Mouse (Mus musculus) MEL (cell line): Measurements from ENCODE around the gene Nicn1. TPM values are rescaled to one million over a fixed set of nuclear protein-coding genes. Genes with fewer than 3 reads are reported as not detected.

Experiments used
- DNase-seq: peaks from one replicate; pipeline ENCODE4 v3.0.0; 2011; ENCODE audit warnings: low read depth, low spot score
- H3K27ac ChIP-seq: 2 replicates; pipeline ENCODE4 v1.5.1; 2012; ENCODE audit warnings: low read depth, mild to moderate bottlenecking, control low read depth, low read length, moderate library complexity; ENCODE audit not compliant: control insufficient read depth
- H3K27me3 ChIP-seq, 2 experiments: fragments of 150-350 bp in 1 of 2; sonication (generic) in 1 of 2; 2 replicates each; pipeline ENCODE4 v1.6.1; 2012; ENCODE audit warnings: low read length in 2 of 2, mild to moderate bottlenecking in 2 of 2, improper control_type of control experiment in 1 of 2, moderate library complexity in 1 of 2; ENCODE audit not compliant: insufficient read depth in 2 of 2, control insufficient read depth in 1 of 2
- H3K36me3 ChIP-seq, 2 experiments: 2 replicates each; pipeline ENCODE4 v1.6.1; 2012 to 2014; ENCODE audit warnings: low read length in 2 of 2, improper control_type of control experiment in 1 of 2, inconsistent platforms in 1 of 2, mild to moderate bottlenecking in 1 of 2; ENCODE audit not compliant: insufficient read depth in 2 of 2, control insufficient read depth in 1 of 2
- H3K4me1 ChIP-seq, 2 experiments: fragments of 150-350 bp in 1 of 2; sonication (generic) in 1 of 2; 2 replicates each; pipeline ENCODE4 v1.6.1; 2012; ENCODE audit warnings: low read length in 2 of 2, improper control_type of control experiment in 1 of 2, mild to moderate bottlenecking in 1 of 2; ENCODE audit not compliant: insufficient read depth in 2 of 2, control insufficient read depth in 1 of 2
- H3K4me3 ChIP-seq, 2 experiments: fragments of 150-350 bp in 1 of 2; sonication (generic) in 1 of 2; 2 replicates each; pipeline ENCODE4 v1.5.1; 2012; ENCODE audit warnings: low read depth in 2 of 2, low read length in 2 of 2, mild to moderate bottlenecking in 2 of 2, moderate library complexity in 2 of 2, control low read depth in 1 of 2, improper control_type of control experiment in 1 of 2; ENCODE audit not compliant: control insufficient read depth in 1 of 2, insufficient read depth in 1 of 2
- H3K79me2 ChIP-seq: 2 replicates; pipeline ENCODE4 v1.6.1; 2012; ENCODE audit warnings: mild to moderate bottlenecking, low read length, moderate library complexity; ENCODE audit not compliant: control insufficient read depth, poor library complexity, insufficient read depth
- H3K9ac ChIP-seq: 2 replicates; pipeline ENCODE4 v1.6.1; 2012; ENCODE audit warnings: low read depth, mild to moderate bottlenecking, control low read depth, low read length, moderate library complexity; ENCODE audit not compliant: control insufficient read depth, poor library complexity, severe bottlenecking
- H3K9me3 ChIP-seq: fragments of 150-350 bp; sonication (generic); replicated peaks from 2 replicates; pipeline ENCODE4 v1.6.1; 2012; ENCODE audit warnings: mild to moderate bottlenecking, low read length, improper control_type of control experiment, moderate library complexity; ENCODE audit not compliant: insufficient read depth
- BHLHE40 ChIP-seq: IDR thresholded peaks from 2 replicates; pipeline ENCODE4 v1.6.1; 2012; ENCODE audit warnings: low read depth, mild to moderate bottlenecking, inconsistent platforms, low read length, improper control_type of control experiment, borderline replicate concordance
- CHD1 ChIP-seq: IDR thresholded peaks from 2 replicates; pipeline ENCODE4 v1.6.1; 2012; ENCODE audit warnings: low read depth, mild to moderate bottlenecking, inconsistent platforms, low read length, improper control_type of control experiment
- CHD2 ChIP-seq: IDR thresholded peaks from 2 replicates; pipeline ENCODE4 v1.6.1; 2011; ENCODE audit warnings: low read length, improper control_type of control experiment
- CTCF ChIP-seq, 3 experiments: IDR thresholded peaks in 2 of 3; conservative IDR thresholded peaks in 1 of 3; 2 replicates each; pipeline ENCODE4 v1.5.1; 2011 to 2012; ENCODE audit warnings: low read length in 3 of 3, low read depth in 2 of 3, mild to moderate bottlenecking in 2 of 3, improper control_type of control experiment in 1 of 3, inconsistent platforms in 1 of 3, mixed read lengths in 1 of 3, moderate library complexity in 1 of 3; ENCODE audit not compliant: control insufficient read depth in 1 of 3, insufficient read depth in 1 of 3, poor library complexity in 1 of 3, severe bottlenecking in 1 of 3
- E2F4 ChIP-seq: IDR thresholded peaks from 2 replicates; pipeline ENCODE4 v1.6.1; 2011; ENCODE audit warnings: low read depth, low read length, improper control_type of control experiment, borderline replicate concordance
- ELF1 ChIP-seq: IDR thresholded peaks from 2 replicates; pipeline ENCODE4 v1.6.1; 2014; ENCODE audit warnings: low read depth, mild to moderate bottlenecking, inconsistent platforms, low read length, improper control_type of control experiment, moderate library complexity
- EP300 ChIP-seq, 2 experiments: IDR thresholded peaks; 2 replicates each; pipeline ENCODE4 v1.6.1; 2011; ENCODE audit warnings: improper control_type of control experiment in 2 of 2, low read length in 2 of 2, low read depth in 1 of 2, mild to moderate bottlenecking in 1 of 2
- GATA1 ChIP-seq: IDR thresholded peaks from 2 replicates; pipeline ENCODE4 v1.6.1; 2011; ENCODE audit warnings: low read depth, low read length, improper control_type of control experiment
- JUND ChIP-seq: IDR thresholded peaks from 2 replicates; pipeline ENCODE4 v1.6.1; 2011; ENCODE audit warnings: low read depth, mild to moderate bottlenecking, improper control_type of control experiment, low read length
- KAT2A ChIP-seq: conservative IDR thresholded peaks from 2 replicates; pipeline ENCODE4 v1.6.1; 2012; ENCODE audit warnings: low read depth, low read length, improper control_type of control experiment, inconsistent platforms
- MAFK ChIP-seq: IDR thresholded peaks from 2 replicates; pipeline ENCODE4 v1.6.1; 2011; ENCODE audit warnings: low read depth, mild to moderate bottlenecking, low read length, improper control_type of control experiment, borderline replicate concordance
- MAX ChIP-seq: IDR thresholded peaks from 2 replicates; pipeline ENCODE4 v1.6.1; 2011; ENCODE audit warnings: low read length, improper control_type of control experiment
- MAZ ChIP-seq: IDR thresholded peaks from 2 replicates; pipeline ENCODE4 v1.6.1; 2012; ENCODE audit warnings: low read depth, mild to moderate bottlenecking, inconsistent platforms, low read length, improper control_type of control experiment
- MEF2A ChIP-seq: IDR thresholded peaks from 2 replicates; pipeline ENCODE4 v1.6.1; 2014; ENCODE audit warnings: low read depth, mild to moderate bottlenecking, inconsistent platforms, low read length, improper control_type of control experiment; ENCODE audit not compliant: poor library complexity, insufficient replicate concordance, severe bottlenecking; ENCODE audit errors: extremely low read depth
- MYB ChIP-seq: IDR thresholded peaks from 2 replicates; pipeline ENCODE4 v1.6.1; 2011; ENCODE audit warnings: mild to moderate bottlenecking, low read depth, low read length, improper control_type of control experiment
- MYC ChIP-seq: IDR thresholded peaks from 2 replicates; pipeline ENCODE4 v1.6.1; 2011; ENCODE audit warnings: low read depth, mild to moderate bottlenecking, low read length, improper control_type of control experiment, moderate library complexity
- NELFE ChIP-seq: IDR thresholded peaks from 2 replicates; pipeline ENCODE4 v1.6.1; 2011; ENCODE audit warnings: low read depth, low read length, improper control_type of control experiment
- POLR2A ChIP-seq, 2 experiments: IDR thresholded peaks; 2 replicates each; pipeline ENCODE4 v1.6.1; 2011 to 2012; ENCODE audit warnings: low read length in 2 of 2, mild to moderate bottlenecking in 2 of 2, control low read depth in 1 of 2, improper control_type of control experiment in 1 of 2, low read depth in 1 of 2, moderate library complexity in 1 of 2; ENCODE audit not compliant: control insufficient read depth in 1 of 2, insufficient read depth in 1 of 2, poor library complexity in 1 of 2
- POLR2AphosphoS2 ChIP-seq: IDR thresholded peaks from 2 replicates; pipeline ENCODE4 v1.6.1; 2011; ENCODE audit warnings: low read length, improper control_type of control experiment
- POLR2AphosphoS5 ChIP-seq: IDR thresholded peaks from 2 replicates; pipeline ENCODE4 v1.6.1; 2012; ENCODE audit warnings: low read depth, borderline replicate concordance, mild to moderate bottlenecking, inconsistent platforms, low read length, moderate library complexity, mixed read lengths
- RAD21 ChIP-seq: IDR thresholded peaks from 2 replicates; pipeline ENCODE4 v1.6.1; 2011; ENCODE audit warnings: mild to moderate bottlenecking, low read depth, low read length, improper control_type of control experiment
- RCOR1 ChIP-seq: IDR thresholded peaks from 2 replicates; pipeline ENCODE4 v1.6.1; 2012; ENCODE audit warnings: low read depth, mild to moderate bottlenecking, inconsistent platforms, low read length, improper control_type of control experiment
- SIN3A ChIP-seq: IDR thresholded peaks from 2 replicates; pipeline ENCODE4 v1.6.1; 2012; ENCODE audit warnings: low read length, improper control_type of control experiment, inconsistent platforms
- TAL1 ChIP-seq: IDR thresholded peaks from 2 replicates; pipeline ENCODE4 v1.6.1; 2012; ENCODE audit warnings: mild to moderate bottlenecking, inconsistent platforms, low read length, moderate library complexity, mixed read lengths
- TBP ChIP-seq: IDR thresholded peaks from 2 replicates; pipeline ENCODE4 v1.8.0; 2011; ENCODE audit warnings: low read depth, low read length, improper control_type of control experiment
- TCF12 ChIP-seq: IDR thresholded peaks from 2 replicates; pipeline ENCODE4 v1.6.1; 2014; ENCODE audit warnings: low read depth, mild to moderate bottlenecking, inconsistent platforms, low read length, improper control_type of control experiment, moderate library complexity
- UBTF ChIP-seq: IDR thresholded peaks from 2 replicates; pipeline ENCODE4 v1.6.1; 2012; ENCODE audit warnings: low read depth, mild to moderate bottlenecking, inconsistent platforms, low read length, improper control_type of control experiment, moderate library complexity, borderline replicate concordance; ENCODE audit not compliant: insufficient read depth
- USF2 ChIP-seq, 2 experiments: IDR thresholded peaks; 2 replicates each; pipeline ENCODE4 v1.6.1; 2011 to 2012; ENCODE audit warnings: improper control_type of control experiment in 2 of 2, low read length in 2 of 2, borderline replicate concordance in 1 of 2, inconsistent platforms in 1 of 2, low read depth in 1 of 2, mild to moderate bottlenecking in 1 of 2; ENCODE audit not compliant: insufficient read depth in 1 of 2
- ZC3H11A ChIP-seq: IDR thresholded peaks from 2 replicates; pipeline ENCODE4 v1.6.1; 2012; ENCODE audit warnings: low read depth, mild to moderate bottlenecking, inconsistent platforms, low read length, improper control_type of control experiment
- ZKSCAN1 ChIP-seq: IDR thresholded peaks from 2 replicates; pipeline ENCODE4 v1.6.1; 2012; ENCODE audit warnings: low read depth, mild to moderate bottlenecking, inconsistent platforms, low read length, improper control_type of control experiment, moderate library complexity
- ZMIZ1 ChIP-seq: IDR thresholded peaks from 2 replicates; pipeline ENCODE4 v1.6.1; 2012; ENCODE audit warnings: low read depth, mild to moderate bottlenecking, inconsistent platforms, low read length, improper control_type of control experiment, moderate library complexity
- ZNF384 ChIP-seq: IDR thresholded peaks from 2 replicates; pipeline ENCODE4 v1.6.1; 2012; ENCODE audit warnings: low read depth, mild to moderate bottlenecking, inconsistent platforms, low read length, improper control_type of control experiment
- polyA plus RNA-seq, 2 experiments: library from polyadenylated mRNA; stranded (reverse) in 1 of 2; unstranded in 1 of 2; fragments of >175 nt in 1 of 2; fragments of >200 nt in 1 of 2; gene quantifications; 2 replicates each; pipeline versions ENCODE4 v1.2.1 to v1.2.4; 2012; ENCODE audit warnings: low replicate concordance in 2 of 2, low read depth in 1 of 2; ENCODE audit not compliant: insufficient read length in 2 of 2, insufficient read depth in 1 of 2, missing spikeins in 1 of 2
- total RNA-seq: library from RNA; depleted of rRNA; stranded (reverse); fragments of 300-350 nt; gene quantifications from 2 replicates; pipeline ENCODE4 v1.2.3, GENCODE M21; 2012

The Nicn1 gene
- total and polyA plus RNA-seq, 3 experiments, result 1.6 to 4.7 TPM; not detected in 1

DNA sequence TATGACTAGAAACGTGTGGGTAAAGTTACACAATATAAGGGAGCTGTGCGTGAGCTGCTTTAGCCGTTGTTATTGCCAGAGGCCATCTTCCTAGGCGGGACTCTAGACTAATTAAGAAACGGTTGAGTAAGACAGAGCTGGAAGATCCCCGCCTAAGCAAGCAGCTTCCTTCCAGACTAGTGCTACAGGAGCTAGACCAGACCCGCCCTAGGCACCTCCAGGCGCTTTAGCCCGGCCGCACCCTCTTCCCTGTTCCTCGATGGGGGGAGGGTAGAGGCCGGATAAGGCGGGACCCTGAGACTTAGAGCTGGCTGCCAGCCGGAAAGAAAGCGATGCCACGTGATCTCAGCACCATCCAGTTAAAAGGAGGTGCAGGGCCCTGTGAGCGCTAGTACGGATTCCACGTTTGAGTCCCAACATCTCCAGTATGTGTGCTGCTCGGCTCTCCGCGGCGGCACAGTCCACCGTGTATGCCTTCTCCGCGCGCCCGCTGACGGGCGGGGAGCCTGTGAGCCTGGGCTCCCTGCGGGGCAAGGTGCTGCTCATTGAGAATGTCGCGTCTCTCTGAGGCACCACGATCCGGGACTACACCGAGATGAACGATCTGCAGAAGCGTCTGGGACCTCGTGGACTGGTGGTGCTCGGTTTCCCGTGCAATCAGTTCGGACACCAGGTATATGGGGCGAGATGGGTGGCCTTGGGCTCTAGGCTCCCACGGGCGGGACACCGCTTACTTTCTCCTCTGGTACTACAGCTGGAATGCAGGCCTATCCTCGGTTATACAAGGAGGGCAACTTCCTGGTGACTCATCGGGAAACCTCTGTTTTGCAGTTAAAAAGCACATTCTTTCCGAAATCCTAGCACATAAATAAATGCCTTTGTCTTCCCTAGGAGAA is 48.9 kb downstream of the Nicn1 start, which contains the start of gene Gpx1 (continued):
- TF ChIP-seq UBTF, result 0 out of 2 replicates have a peak, but pooled peaks have one; percentile 33
- TF ChIP-seq CHD2, result peak; percentile 84
- peak; percentile 100 for TF ChIP-seq NELFE
- TF ChIP-seq EP300 (IDR thresholded peaks at IDR 0.05; ENCODE audit: low read depth in 1 of 2, low read length in 2 of 2), result peak; percentile 63 to 82
- peak; percentile 91 for TF ChIP-seq MYC
- TF ChIP-seq JUND, result no peak
- TF ChIP-seq BHLHE40, result peak; percentile 89
- peak; percentile 74; the same call in 1 of the 2 replicates for TF ChIP-seq RCOR1
- TF ChIP-seq MAZ, result peak; percentile 88; the same call in 1 of the 2 replicates
- TF ChIP-seq POLR2A (IDR thresholded peaks at IDR 0.05; ENCODE audit: control insufficient read depth in 1 of 2, insufficient read depth in 1 of 2, low read depth in 1 of 2, low read length in 2 of 2, poor library complexity in 1 of 2), result peak; percentile 99 to 100
- TF ChIP-seq MAFK, result no peak; the same call in 1 of the 2 replicates
- TF ChIP-seq ZKSCAN1, result no peak
- TF ChIP-seq ELF1, result peak; percentile 91
- TF ChIP-seq POLR2AphosphoS2, result peak; percentile 100
- peak; percentile 98 for TF ChIP-seq POLR2AphosphoS5
- TF ChIP-seq USF2 (IDR thresholded peaks at IDR 0.05; ENCODE audit: borderline replicate concordance in 1 of 2, insufficient read depth in 1 of 2, low read depth in 1 of 2, low read length in 2 of 2), result peak; percentile 69 to 93; a peak in 3 of 4 replicates
- TF ChIP-seq KAT2A, result peak; percentile 66; the same call in 1 of the 2 replicates

DNA sequence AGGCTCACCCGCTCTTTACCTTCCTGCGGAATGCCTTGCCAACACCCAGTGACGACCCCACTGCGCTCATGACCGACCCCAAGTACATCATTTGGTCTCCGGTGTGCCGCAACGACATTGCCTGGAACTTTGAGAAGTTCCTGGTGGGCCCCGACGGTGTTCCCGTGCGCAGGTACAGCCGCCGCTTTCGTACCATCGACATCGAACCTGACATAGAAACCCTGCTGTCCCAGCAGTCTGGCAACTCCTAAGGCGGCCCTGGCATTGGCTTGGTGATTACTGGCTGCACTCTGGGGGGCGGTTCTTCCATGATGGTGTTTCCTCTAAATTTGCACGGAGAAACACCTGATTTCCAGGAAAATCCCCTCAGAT is 49.6 kb downstream of the Nicn1 start:
- peak overlapping the region; percentile 76 to 79 for H3K4me3 ChIP-seq
- H3K9me3 ChIP-seq, result no peaks in the 10 kb centered on the region
- TF ChIP-seq JUND (no peak), TCF12 (0 out of 2 replicates have a peak, but pooled peaks have one; percentile 9), TAL1 (no peak), MEF2A (no peak), ZC3H11A (no peak), ZNF384 (no peak), MYB (no peak), CTCF (IDR thresholded peaks at IDR 0.05 in 2 of 3, conservative IDR thresholded peaks at IDR 0.05 in 1 of 3; ENCODE audit: control insufficient read depth in 1 of 3, insufficient read depth in 1 of 3, low read depth in 2 of 3, low read length in 3 of 3, poor library complexity in 1 of 3, severe bottlenecking in 1 of 3) (no peak), MAX (no peak), POLR2AphosphoS5 (peak; percentile 6; the same call in 1 of the 2 replicates), GATA1 (no peak), BHLHE40 (no peak), TBP (no peak), E2F4 (no peak), EP300 (IDR thresholded peaks at IDR 0.05; ENCODE audit: low read depth in 1 of 2, low read length in 2 of 2) (no peak), CHD1 (peak; percentile 62; the same call in 1 of the 2 replicates), ZMIZ1 (no peak; the same call in 1 of the 2 replicates), SIN3A (no peak), RAD21 (no peak)
- TF ChIP-seq, all 39 proteins: peak for 3
- Histone ChIP-seq H3K4me1 (peaks cover 21 to 46% of the 10 kb centered on the region in 2 experiments), H3K36me3 (peaks cover 0 to 43% of the 10 kb centered on the region in 2 experiments; a peak in 2 of 4 replicates), H3K27ac (peak overlapping the region; percentile 98), H3K9ac (peak overlapping the region; percentile 92), H3K79me2 (peaks cover 17% of the 10 kb centered on the region), H3K27me3 (no peaks in the 10 kb centered on the region)
- DNase-seq, result peak; percentile 69
